Mouse (Mus musculus) myocyte (in vitro differentiated cells): ENCODE measurements around the gene Krtap9-3.

Experiments used
- CEBPB ChIP-seq: IDR thresholded peaks from 2 replicates; pipeline ENCODE4 v1.6.1; 2011; ENCODE audit warnings: mild to moderate bottlenecking, moderate library complexity; ENCODE audit not compliant: poor library complexity, insufficient read depth, severe bottlenecking
- E2F4 ChIP-seq: IDR thresholded peaks from one replicate; pipeline ENCODE4 v1.6.1; 2011; ENCODE audit warnings: mild to moderate bottlenecking, control low read depth, moderate library complexity; ENCODE audit not compliant: insufficient read depth
- MYOD1 ChIP-seq, 3 experiments: IDR thresholded peaks; one replicate each; pipeline ENCODE4 v1.6.1; 2011; ENCODE audit warnings: control low read depth in 2 of 3, low read depth in 2 of 3, mild to moderate bottlenecking in 2 of 3, moderate library complexity in 1 of 3; ENCODE audit not compliant: insufficient read length in 2 of 3, control insufficient read depth in 1 of 3
- MYOG ChIP-seq, 3 experiments: IDR thresholded peaks; one replicate each; pipeline ENCODE4 v1.6.1; 2011; ENCODE audit warnings: control low read depth in 2 of 3, low read depth in 2 of 3, mild to moderate bottlenecking in 2 of 3; ENCODE audit not compliant: insufficient read length in 2 of 3, control insufficient read depth in 1 of 3, insufficient read depth in 1 of 3
- POLR2A ChIP-seq: IDR thresholded peaks from one replicate; pipeline ENCODE4 v1.6.1; 2011; ENCODE audit warnings: low read depth, mild to moderate bottlenecking, control low read depth, moderate library complexity; ENCODE audit not compliant: insufficient read length
- POLR2AphosphoS2 ChIP-seq: IDR thresholded peaks from one replicate; pipeline ENCODE4 v1.6.1; 2011; ENCODE audit warnings: low read depth, control low read depth; ENCODE audit not compliant: insufficient read length
- USF1 ChIP-seq: IDR thresholded peaks from one replicate; pipeline ENCODE4 v1.6.1; 2011; ENCODE audit warnings: low read depth, mild to moderate bottlenecking, control low read depth, moderate library complexity

- TF ChIP-seq POLR2A (no peak), USF1 (no peak), E2F4 (no peak), MYOD1 (IDR thresholded peaks at IDR 0.05; ENCODE audit: control insufficient read depth in 1 of 3, insufficient read length in 2 of 3, low read depth in 2 of 3) (no peak), POLR2AphosphoS2 (no peak), MYOG (IDR thresholded peaks at IDR 0.05; ENCODE audit: control insufficient read depth in 1 of 3, insufficient read depth in 1 of 3, insufficient read length in 2 of 3, low read depth in 2 of 3) (no peak), CEBPB (no peak)
These were observed 43.0 kb upstream of the Krtap9-3 start for GRCm38 (mm10) chr11:99640926-99641325.
